Mouse (Mus musculus) midbrain, embryonic 10.5 days (tissue): ENCODE data around the gene Zbtb8os. TPM values are rescaled to one million over a fixed set of nuclear protein-coding genes. Genes with fewer than 3 reads are reported as not detected.
A peak's percentile ranks its signal among the peaks of the same experiment; 100 is the strongest.

Experiments
- DNase-seq: peaks from one replicate; pipeline ENCODE4 v3.0.0-alpha.2; 2017; ENCODE audit warnings: low spot score
- H3K27ac ChIP-seq: fragments of 300-500 bp; sonication (generic); replicated peaks from 2 replicates; pipeline ENCODE4 v1.5.1; 2016; ENCODE audit warnings: mild to moderate bottlenecking
- H3K27me3 ChIP-seq: fragments of 300-500 bp; sonication (generic); 2 replicates; pipeline ENCODE4 v1.6.1; 2016; ENCODE audit warnings: low read depth, mild to moderate bottlenecking; ENCODE audit not compliant: poor library complexity, severe bottlenecking
- H3K36me3 ChIP-seq: fragments of 300-500 bp; sonication (generic); 2 replicates; pipeline ENCODE4 v1.6.1; 2016; ENCODE audit warnings: mild to moderate bottlenecking, moderate library complexity
- H3K4me1 ChIP-seq: fragments of 300-500 bp; sonication (generic); 2 replicates; pipeline ENCODE4 v1.6.1; 2016
- H3K4me3 ChIP-seq: fragments of 300-500 bp; sonication (generic); 2 replicates; pipeline ENCODE4 v1.5.1; 2016; ENCODE audit warnings: mild to moderate bottlenecking, moderate library complexity
- H3K9me3 ChIP-seq: fragments of 300-500 bp; sonication (generic); replicated peaks from 2 replicates; pipeline ENCODE4 v1.6.1; 2016; ENCODE audit warnings: mild to moderate bottlenecking
- WGBS: fragments of 180-500 bp; shearing (Covaris S2); methylation state at CpG from one replicate; pipeline ENCODE4 v1.1.7; 2016; 5-methylcytosine and 5-hydroxymethylcytosine counted together
- polyA plus RNA-seq: library from polyadenylated mRNA; unstranded; fragments of >200 nt; fragmentation: Nextera tagmentation; extraction: Ambion mirVana; gene quantifications from 2 replicates; pipeline ENCODE4 v1.2.1, GENCODE M21; 2016

The Zbtb8os gene
- polyA plus RNA-seq, 1 experiment from 2014 or later: 48.3 TPM

GRCm38 (mm10) chr4:129365224-129365623 lies 29.7 kb downstream of the Zbtb8os start:
- 91% methylated on average over 5 of the region's 5 CpGs for WGBS
- no peaks in the 10 kb centered on the region for H3K4me1 ChIP-seq
- no peaks in the 10 kb centered on the region for H3K27me3 ChIP-seq
- no peaks in the 10 kb centered on the region for H3K9me3 ChIP-seq
- DNase-seq: no peak
- no peak overlapping the region for H3K4me3 ChIP-seq
- peaks cover 7% of the 10 kb centered on the region for H3K36me3 ChIP-seq
- H3K27ac ChIP-seq: no peak overlapping the region

- Histone ChIP-seq H3K4me3 (no peak overlapping the region), H3K9me3 (no peaks in the 10 kb centered on the region), H3K27me3 (peaks cover 23% of the 10 kb centered on the region), H3K36me3 (peaks cover 4% of the 10 kb centered on the region), H3K27ac (no peak overlapping the region), H3K4me1 (peaks cover 14% of the 10 kb centered on the region)
- DNase-seq: no peak
- WGBS: 92% methylated on average over 3 of the region's 3 CpGs
Measured at GRCm38 (mm10) chr4:129371391-129371790, 35.9 kb downstream of the Zbtb8os start.

DNA sequence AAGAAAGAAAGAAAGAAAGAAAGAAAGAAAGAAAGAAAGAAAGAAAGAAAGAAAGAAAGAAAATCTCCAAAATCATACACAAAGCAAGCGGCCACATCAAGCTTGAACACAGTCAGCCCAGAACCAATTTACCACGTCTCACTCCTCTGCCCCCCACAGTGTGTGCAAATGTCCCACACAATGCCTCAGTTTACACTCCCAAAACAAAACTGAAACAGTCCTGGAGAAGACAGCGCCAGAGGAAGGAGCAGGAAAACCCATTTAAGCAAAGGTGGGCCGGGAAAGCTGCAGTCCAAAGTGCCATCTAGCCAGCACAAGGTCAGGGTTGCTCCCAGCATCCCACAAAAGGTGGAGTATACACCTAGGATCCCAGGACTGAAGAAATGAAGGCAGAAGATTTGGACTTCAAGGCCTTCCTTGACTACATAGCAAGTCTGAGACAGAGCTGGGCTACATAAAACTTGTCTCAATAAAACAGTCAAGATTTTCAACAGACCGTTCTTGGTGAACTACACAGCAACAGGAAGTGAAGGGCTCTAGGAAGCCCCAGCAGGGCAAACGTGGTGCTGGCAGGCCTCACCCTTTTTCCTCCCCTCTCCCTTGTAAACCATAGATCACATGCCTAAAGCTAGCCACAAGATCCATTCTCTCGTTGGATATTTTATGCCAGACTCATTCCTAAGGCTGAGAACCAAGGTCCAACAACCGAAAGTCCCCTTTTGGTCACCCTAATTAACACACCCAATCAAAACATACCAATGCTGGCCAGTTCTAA lies 37.9 kb downstream of the Zbtb8os start:
- H3K9me3 ChIP-seq: no peaks in the 10 kb centered on the region
- H3K36me3 ChIP-seq: no peaks in the 10 kb centered on the region
- peaks cover 29% of the 10 kb centered on the region for H3K4me1 ChIP-seq
- 51% methylated on average over 8 of the region's 8 CpGs for WGBS
- no peak overlapping the region for H3K4me3 ChIP-seq
- DNase-seq: no peak
- H3K27ac ChIP-seq: no peak overlapping the region
- peaks cover 43% of the 10 kb centered on the region for H3K27me3 ChIP-seq

GRCm38 (mm10) chr4:129374219-129374755 lies 38.8 kb downstream of the Zbtb8os start:
- 35% methylated on average over 11 of the region's 11 CpGs for WGBS
- H3K36me3 ChIP-seq: no peaks in the 10 kb centered on the region
- H3K27ac ChIP-seq: no peak overlapping the region
- no peak overlapping the region for H3K4me3 ChIP-seq
- H3K9me3 ChIP-seq: no peaks in the 10 kb centered on the region
- DNase-seq: no peak
- peaks cover 52% of the 10 kb centered on the region for H3K27me3 ChIP-seq
- H3K4me1 ChIP-seq: peaks cover 29% of the 10 kb centered on the region

DNA sequence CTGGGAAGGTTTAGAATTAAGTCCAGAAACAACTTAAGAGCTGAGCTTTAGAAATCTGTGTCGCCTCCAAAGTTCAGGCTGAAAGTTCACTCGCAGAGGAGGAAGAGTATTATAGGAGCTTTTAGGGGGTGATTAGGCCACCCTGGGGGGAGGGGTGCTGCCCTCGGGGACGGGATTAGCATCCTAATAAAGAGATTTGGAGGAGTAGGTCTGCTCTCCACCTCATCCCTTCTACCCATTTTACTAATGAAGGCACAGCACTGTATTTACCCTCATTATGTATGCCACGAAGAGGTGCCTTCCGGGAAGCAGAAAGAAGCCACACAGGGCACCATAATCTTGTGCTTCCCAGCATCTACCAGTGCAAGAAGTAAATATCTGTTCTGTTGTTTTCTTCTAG lies 39.5 kb downstream of the Zbtb8os start:
- DNase-seq: peak; percentile 19
- H3K27me3 ChIP-seq: peaks cover 60% of the 10 kb centered on the region
- 9% methylated on average over 6 of the region's 6 CpGs for WGBS

DNA sequence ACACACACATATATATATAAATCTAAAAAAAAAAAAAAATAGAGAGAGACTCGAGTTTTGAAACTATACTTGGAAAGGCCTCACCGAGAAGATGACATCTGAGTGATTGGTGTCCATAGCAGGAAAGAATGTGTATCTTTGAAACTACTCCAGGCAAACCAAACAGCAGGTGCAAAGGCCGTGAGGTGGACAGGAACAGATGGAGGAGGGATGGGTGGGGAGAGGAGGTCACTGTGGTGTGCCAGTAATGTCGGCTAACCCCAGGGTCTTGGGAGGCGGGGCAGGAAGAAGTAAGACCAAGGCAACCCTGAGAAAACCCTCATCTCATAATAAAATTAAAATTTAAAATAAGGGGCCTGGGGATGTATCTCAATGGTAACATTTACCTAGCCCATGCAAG lies 40.3 kb downstream of the Zbtb8os start:
- no peak overlapping the region for H3K27ac ChIP-seq
- DNase-seq: no peak
- H3K4me1 ChIP-seq: peaks cover 29% of the 10 kb centered on the region
- no peaks in the 10 kb centered on the region for H3K9me3 ChIP-seq
- H3K36me3 ChIP-seq: no peaks in the 10 kb centered on the region
- H3K27me3 ChIP-seq: peaks cover 60% of the 10 kb centered on the region
- no peak overlapping the region for H3K4me3 ChIP-seq
- 67% methylated on average over 5 of the region's 5 CpGs for WGBS

More for the DNA sequence above, 39.5 kb downstream of the Zbtb8os start:
- Histone ChIP-seq H3K27ac (no peak overlapping the region), H3K36me3 (no peaks in the 10 kb centered on the region), H3K9me3 (no peaks in the 10 kb centered on the region), H3K4me3 (peak overlapping the region; percentile 20), H3K4me1 (peaks cover 29% of the 10 kb centered on the region)

- peak; percentile 64 for DNase-seq
- H3K9me3 ChIP-seq: no peaks in the 10 kb centered on the region
- peak overlapping the region; percentile 72 for H3K4me3 ChIP-seq
- peaks cover 29% of the 10 kb centered on the region for H3K4me1 ChIP-seq
- no peaks in the 10 kb centered on the region for H3K36me3 ChIP-seq
- H3K27me3 ChIP-seq: peaks cover 60% of the 10 kb centered on the region
- H3K27ac ChIP-seq: peak overlapping the region; percentile 89
- WGBS: under 1% methylated on average over 67 of the region's 68 CpGs
Measured at GRCm38 (mm10) chr4:129376961-129377545, 41.6 kb downstream of the Zbtb8os start.

- peak within 1 kb of the TSS; percentile 89 for H3K27ac ChIP-seq
- peaks cover 60% of the 10 kb centered on the region for H3K27me3 ChIP-seq
- H3K4me3 ChIP-seq: peak within 1 kb of the TSS; percentile 72
- no peaks in the 10 kb centered on the region for H3K36me3 ChIP-seq
- H3K9me3 ChIP-seq: no peaks in the 10 kb centered on the region
- DNase-seq: peak; percentile 76
- H3K4me1 ChIP-seq: peaks cover 29% of the 10 kb centered on the region
- 2% methylated on average over 65 of the region's 65 CpGs for WGBS
Measured at GRCm38 (mm10) chr4:129377601-129378390, 42.3 kb downstream of the Zbtb8os start, which contains the start of gene Zbtb8a. TSS of gene Zbtb8a (minus strand) at chr4:129378116.

GRCm38 (mm10) chr4:129379805-129380204 lies 44.3 kb downstream of the Zbtb8os start:
- Histone ChIP-seq H3K27ac (no peak overlapping the region), H3K4me3 (no peak overlapping the region), H3K27me3 (peaks cover 53% of the 10 kb centered on the region), H3K9me3 (no peaks in the 10 kb centered on the region), H3K36me3 (no peaks in the 10 kb centered on the region), H3K4me1 (peaks cover 22% of the 10 kb centered on the region)
- 82% methylated on average over 3 of the region's 3 CpGs for WGBS
- DNase-seq: no peak

GRCm38 (mm10) chr4:129381148-129381547 lies 45.7 kb downstream of the Zbtb8os start:
- H3K27ac ChIP-seq: no peak overlapping the region
- H3K4me1 ChIP-seq: peaks cover 15% of the 10 kb centered on the region
- H3K36me3 ChIP-seq: no peaks in the 10 kb centered on the region
- peaks cover 40% of the 10 kb centered on the region for H3K27me3 ChIP-seq
- no peak overlapping the region for H3K4me3 ChIP-seq
- WGBS: 75% methylated on average over 8 of the region's 8 CpGs
- no peak for DNase-seq
- H3K9me3 ChIP-seq: no peaks in the 10 kb centered on the region

DNA sequence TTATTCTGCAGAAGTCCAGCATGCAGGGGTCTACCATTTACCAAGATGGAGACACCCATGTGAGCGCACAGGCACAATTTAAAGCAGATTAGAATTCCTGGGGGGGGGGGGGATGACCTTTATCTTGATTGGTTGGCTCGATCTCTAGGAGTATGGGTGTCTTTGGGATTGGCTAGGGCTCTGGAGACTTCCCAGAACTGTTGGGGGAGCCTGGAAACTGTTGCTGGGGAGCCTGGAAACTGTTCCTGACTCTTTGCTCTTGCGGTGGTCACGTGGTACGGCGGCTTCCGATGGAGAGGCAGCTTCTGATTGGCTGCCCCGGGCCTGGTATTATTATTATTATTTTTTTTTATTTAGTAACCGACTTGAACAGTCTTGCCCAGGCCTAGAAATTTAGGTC lies 46.5 kb downstream of the Zbtb8os start:
- Histone ChIP-seq H3K27ac (no peak overlapping the region), H3K4me3 (no peak overlapping the region), H3K27me3 (peaks cover 31% of the 10 kb centered on the region), H3K36me3 (no peaks in the 10 kb centered on the region), H3K9me3 (no peaks in the 10 kb centered on the region), H3K4me1 (peaks cover 9% of the 10 kb centered on the region)
- DNase-seq: no peak
- WGBS: 92% methylated on average over 9 of the region's 9 CpGs

- H3K9me3 ChIP-seq: no peaks in the 10 kb centered on the region
- DNase-seq: no peak
- peaks cover 7% of the 10 kb centered on the region for H3K4me1 ChIP-seq
- no peak overlapping the region for H3K4me3 ChIP-seq
- H3K27me3 ChIP-seq: peaks cover 26% of the 10 kb centered on the region
- no peak overlapping the region for H3K27ac ChIP-seq
- no peaks in the 10 kb centered on the region for H3K36me3 ChIP-seq
- 94% methylated on average over 2 of the region's 2 CpGs for WGBS
Measured at GRCm38 (mm10) chr4:129382488-129382887, 47.0 kb downstream of the Zbtb8os start.
